Mouse (Mus musculus) monocyte, adult 2 months (primary cell): ENCODE results near the gene Lrp2.

Experiments
- DNase-seq, 2 experiments: peaks; one replicate each; pipeline ENCODE4 v3.0.0; 2022; ENCODE audit warnings: low spot score in 2 of 2, low read depth in 1 of 2

Gene Lrp2

DNA sequence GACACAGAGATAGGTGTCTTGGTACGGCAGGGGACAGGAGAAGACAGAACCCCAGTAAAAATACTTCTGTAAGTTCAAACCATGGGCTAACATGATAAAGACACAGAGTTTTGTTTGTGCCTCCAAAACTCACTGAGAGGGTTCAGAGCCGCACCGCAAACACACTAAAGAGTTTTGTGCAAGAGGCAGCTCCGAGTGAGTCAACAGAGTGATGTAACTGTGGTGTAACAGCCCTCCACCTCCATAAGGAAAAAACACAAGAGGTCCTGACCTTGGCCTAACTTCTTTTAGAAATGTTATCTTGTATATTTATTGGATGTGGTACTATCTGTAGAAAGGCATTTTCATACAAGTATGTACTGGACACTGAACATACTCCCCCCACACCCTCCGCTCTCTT is 180.2 kb downstream of the Lrp2 start:
- DNase-seq: no peak

DNA sequence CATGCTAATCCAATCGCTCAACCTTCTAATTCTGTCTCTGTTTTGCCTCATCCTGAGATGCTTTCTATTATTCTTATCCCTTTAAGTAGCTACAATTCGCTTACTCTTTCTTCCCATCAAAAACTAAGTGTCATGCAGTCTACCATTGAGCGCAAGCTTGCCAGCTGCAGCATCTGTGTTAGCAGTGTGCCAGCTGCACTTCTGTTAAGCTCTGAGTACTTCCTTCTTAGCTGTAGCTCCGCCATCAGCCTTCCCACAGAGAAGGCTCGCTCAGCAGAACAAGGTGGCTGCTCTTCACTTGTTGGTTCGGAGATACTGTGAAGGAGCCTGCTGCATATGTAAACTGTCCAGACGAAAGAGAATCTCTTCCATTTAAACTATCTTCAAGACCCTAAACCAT is 183.6 kb downstream of the Lrp2 start:
- DNase-seq: no peak

DNA sequence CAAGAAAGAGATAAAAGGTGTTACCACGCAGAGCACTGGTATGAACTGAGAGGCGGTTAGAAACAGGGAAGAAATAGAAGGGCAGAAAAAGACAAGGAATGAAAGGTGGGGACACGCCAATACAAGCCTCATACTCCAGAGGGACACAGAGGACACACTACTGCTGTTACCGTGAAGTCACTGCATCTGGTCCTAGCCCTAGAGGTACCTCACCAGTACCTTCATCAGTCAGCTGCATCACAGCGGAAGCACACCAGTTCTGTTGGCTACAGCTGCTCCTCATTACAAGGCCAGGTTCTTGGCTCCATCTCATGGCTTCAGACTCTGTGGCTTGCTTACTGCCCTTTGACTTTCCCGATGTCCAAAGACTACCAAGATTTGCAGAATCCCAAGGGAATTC is 184.0 kb downstream of the Lrp2 start:
- no peak for DNase-seq

DNA sequence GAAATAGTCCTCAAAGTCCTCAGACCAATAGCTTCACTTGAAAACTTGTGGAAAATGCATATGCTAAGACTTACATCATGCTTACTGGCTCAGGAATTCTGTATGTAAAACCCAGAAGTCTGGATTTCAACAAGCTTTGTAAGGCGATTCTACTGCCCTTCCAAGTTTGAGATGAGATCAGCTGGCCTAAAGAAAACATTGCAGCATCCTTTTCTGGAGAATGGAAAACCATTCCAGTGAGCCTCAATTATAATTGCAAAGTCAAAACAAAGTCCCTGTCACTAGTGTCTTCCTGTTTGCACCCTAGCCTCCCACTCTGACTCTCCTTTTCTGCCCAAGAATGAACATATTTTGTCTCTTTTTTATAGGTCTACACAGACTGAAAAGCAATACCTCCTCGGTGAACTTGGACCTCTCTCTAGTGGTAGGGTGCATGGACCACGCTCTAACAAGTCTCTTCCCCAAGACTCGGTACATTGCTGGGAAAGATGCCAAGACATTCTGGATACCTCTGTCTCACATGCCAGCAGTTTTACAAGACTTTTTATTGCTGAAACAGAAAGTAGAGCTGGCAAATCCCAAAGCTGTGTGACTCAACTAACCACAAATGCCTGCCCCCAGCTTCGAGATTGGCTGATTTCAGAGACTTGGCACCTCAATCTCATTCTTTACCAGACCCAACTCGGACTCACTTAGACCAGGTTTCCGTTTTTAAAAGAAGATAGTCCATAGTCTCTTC is 184.8 kb downstream of the Lrp2 start:
- DNase-seq: no peak

DNA sequence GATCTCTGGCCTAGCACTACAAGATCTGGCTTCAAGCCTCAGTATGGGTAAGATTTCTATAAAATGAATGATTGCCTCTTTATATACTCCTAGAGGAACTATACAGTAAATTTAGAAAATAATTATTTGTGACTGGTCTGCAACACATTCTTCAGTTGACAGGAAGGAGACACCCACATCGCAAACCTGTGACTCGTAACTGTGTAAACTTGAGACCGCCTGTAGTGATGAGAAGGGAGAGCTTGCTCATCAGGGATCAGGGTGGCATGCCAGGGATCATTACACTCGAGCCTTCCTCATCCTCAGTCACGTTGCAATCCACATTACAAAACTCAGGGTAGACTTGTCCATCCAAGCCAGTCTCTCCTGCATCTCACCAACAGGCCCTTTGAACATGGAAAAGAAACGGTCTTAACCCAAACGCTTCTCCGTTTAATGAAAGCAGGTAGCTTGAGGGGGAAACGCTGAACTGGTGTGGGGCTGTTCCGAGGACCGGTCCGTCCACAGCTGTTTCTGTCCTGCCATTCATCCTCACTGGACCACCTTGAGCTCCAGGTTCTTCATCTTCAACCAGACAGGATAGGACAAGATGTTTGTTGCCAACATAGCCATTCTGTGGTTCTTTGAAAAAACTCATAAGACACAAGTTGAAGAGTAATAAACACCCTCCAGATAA is 189.0 kb downstream of the Lrp2 start:
- no peak for DNase-seq

DNA sequence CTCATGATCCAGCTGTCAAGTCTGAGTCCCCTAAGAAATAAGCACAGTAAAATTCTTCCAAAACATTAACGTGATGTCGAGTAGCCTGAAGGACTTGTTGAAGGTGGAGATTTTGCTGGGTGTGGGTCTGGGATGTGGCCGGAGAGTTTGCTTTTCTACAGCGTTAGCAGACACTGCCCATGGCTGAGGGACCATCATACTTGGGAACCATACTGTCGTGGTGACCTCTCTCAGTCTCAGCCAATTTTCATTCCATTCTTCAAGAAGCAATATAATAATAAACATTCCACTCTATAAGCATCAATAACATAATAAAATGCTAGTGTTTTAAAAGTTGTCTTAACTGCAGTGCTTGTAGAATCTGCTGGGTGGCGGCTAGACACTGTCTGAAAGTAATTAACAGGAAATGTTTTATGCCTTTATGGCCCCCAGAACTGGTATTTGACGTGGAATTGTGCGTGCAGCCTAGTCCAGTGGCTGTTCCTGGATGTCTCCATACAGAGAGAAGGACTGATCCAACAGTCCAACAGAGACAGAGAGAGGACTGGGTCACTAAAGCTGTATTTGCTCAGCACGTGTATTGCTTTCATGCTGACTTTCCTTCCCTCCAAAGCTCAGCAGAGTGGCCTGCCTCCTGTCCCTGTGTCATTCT is 190.1 kb downstream of the Lrp2 start:
- DNase-seq: no peak

DNA sequence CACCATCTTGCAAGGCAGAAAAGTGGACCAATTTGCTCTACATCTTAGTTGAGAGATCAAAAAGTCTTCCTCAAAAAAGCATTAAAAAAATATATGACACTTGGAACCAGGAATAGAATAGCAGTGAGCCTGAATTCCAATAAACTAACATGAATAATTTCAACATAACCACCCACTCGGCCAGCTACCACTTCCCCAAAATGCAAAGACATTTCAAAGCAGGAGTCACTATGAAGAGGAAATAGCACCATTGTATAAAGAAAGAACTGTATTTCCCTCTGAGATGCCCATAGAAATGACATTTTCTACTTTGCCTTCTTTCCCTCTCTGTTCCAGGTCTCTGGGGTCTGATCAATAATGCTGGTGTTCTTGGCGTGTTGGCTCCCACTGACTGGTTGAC is 191.9 kb downstream of the Lrp2 start:
- no peak for DNase-seq

DNA sequence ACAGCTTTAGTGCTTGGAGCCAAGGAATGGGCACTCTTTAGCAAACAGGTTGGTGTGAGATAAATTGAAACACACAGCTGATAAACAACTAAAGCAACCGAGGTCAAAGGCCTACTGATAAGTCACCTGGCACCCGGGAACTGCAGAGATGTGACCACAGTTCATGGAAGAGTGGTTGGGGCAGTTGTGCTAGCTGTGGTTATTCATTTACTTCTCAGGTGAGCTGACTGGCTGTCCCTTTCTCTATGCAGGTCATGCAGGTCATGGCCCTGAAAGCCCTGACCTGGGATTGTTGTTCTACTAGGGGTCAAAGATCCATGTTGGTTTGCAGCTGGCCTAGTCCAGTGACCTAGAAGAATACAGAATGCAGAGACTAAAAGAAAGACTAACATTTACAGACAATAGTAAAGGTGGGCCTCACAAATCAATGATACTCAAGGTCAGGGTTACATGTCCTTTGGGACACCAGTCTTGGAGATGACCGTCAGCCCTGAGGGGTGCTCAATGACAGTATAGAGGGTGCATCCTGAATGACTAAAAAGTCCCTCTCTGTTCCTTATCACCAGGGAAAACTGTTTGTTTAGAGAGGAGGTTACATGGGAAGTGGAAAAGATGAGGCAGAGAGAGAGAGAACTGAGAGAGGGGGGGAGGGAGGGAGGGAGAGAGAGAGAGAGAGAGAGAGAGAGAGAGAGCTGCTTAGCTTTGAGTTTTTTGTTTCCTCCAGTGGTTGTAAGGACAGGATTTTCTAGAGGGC is 199.6 kb downstream of the Lrp2 start:
- no peak for DNase-seq

DNA sequence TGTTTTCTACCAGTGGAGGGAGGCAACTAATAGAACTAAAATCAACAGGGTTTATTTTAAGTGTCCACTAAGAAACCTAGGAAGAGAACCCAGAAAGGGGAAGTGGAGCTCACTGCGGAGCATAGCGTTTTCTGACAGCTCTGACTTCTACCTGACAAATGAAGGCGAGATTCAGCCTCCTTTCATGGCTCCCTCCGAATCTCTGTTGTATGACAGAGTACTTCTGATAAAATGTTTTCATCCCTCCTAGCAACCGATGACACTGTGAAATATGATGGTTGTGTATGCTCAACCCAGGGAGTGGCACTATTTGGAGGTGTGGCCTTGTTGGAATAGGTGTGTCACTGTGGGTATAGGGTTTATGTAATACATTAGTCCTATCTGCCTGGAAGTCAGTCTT is 203.0 kb downstream of the Lrp2 start:
- no peak for DNase-seq

DNA sequence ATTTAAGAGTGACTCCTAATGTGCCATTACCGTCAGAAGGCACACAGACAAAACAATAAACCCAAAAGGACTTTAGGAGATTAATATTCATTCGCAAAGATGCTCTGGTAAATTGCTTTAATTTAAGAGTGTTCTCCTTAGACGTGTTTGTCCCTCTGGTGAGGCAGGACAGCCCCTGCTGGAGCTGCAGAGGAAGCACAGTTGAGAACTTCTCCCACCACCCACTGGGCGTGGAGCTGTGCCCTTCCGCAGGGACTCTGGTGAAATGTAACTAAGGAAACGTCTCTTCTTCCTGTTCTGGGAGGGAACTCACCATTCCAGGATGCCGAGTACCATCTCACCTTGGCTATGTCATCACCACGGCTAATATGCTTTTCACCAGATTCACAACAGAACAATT is 204.1 kb downstream of the Lrp2 start:
- DNase-seq: peak in 1 of 2 experiments; percentile 16

DNA sequence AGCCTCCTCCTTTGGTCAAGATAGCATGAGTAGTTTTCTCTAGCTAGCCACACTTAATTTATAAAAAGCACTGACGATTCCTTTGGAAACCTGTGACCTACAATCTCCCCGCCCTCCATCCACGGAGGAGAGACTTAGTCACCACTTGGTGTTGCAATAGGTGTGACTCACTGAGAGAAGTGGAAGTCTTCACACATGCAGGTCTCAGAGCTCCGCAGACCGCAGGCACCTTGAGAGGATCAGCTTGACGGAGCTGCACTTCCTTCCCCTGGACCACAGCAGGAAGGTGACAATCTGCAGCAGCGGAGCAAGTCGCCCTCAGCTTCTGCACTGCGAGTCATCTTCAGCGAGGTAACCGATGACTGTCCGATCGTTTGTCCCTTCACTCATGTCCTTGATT is 205.6 kb downstream of the Lrp2 start, which contains the start of gene Dhrs9:
TSS of gene Dhrs9 (plus strand) at position 165 of the 400 bp plus-strand sequence.
- peak; percentile 48 to 76 for DNase-seq

DNA sequence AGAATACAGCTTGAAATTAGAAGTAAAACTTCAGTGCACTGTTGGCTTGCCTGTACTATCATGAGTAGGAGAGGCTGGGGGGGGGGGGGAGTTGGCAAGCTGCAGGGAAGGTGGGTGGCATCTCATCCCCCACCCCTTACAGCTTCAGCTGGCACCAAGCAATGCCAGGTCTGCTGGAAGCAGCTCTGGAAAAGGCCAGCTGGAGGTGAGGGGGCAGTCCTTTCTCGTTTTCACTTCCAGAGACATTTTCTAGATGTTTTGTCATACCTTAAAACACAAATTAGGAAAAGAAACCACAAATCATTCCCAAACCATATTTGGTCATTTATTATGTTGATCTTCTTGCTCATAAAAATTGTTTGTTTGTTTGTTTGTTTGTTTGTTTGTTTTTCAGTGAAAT is 206.1 kb downstream of the Lrp2 start:
- no peak for DNase-seq

DNA sequence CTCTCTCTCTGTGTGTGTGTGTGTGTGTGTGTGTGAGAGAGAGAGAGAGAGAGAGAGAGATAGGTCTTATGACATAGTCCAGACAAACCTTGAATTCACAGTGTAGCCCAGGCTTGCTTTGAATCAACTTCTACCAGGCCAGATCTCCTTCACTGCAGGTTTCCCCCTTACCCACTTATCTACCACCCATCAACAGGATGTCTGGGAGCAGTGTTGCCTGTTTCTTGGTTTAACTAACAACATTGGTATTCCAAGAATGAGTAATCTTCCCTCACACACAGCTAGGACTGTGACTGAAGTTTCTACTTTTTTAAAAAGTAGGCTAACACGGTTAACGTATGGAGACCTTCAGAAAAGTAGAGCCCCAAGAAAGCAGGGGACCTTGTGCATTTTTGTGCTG is 209.1 kb downstream of the Lrp2 start:
- no peak for DNase-seq
